Mouse (Mus musculus) hindbrain, embryonic 15.5 days (tissue): Measurements from ENCODE around the gene Mapkap1. TPM values are rescaled to one million over a fixed set of nuclear protein-coding genes. Genes with fewer than 3 reads are reported as not detected.
"Not testable (repeated sequence)": the region's sequence is repeated elsewhere in the genome, so short reads cannot be mapped to it uniquely, and the experiment has no call there.

Experiments used
- ATAC-seq: fragments of 200-750 bp; cut with Nextera tagmentation; 2 replicates; pipeline ENCODE4 v1.8.0; 2017; ENCODE audit warnings: low read depth, moderate number of reproducible peaks, moderate TSS enrichment; ENCODE audit not compliant: low FRiP score
- H3K27ac ChIP-seq: fragments of 300-500 bp; sonication (generic); replicated peaks from 2 replicates; pipeline ENCODE4 v1.5.1; 2015; ENCODE audit warnings: mild to moderate bottlenecking, inconsistent platforms
- H3K27me3 ChIP-seq: fragments of 300-500 bp; sonication (generic); 2 replicates; pipeline ENCODE4 v1.6.1; 2015; ENCODE audit warnings: control low read depth, inconsistent platforms
- H3K36me3 ChIP-seq: fragments of 300-500 bp; sonication (generic); 2 replicates; pipeline ENCODE4 v1.6.1; 2015; ENCODE audit warnings: control low read depth, inconsistent platforms
- H3K4me1 ChIP-seq: fragments of 300-500 bp; sonication (generic); replicated peaks from 2 replicates; pipeline ENCODE4 v1.6.1; 2015; ENCODE audit warnings: control low read depth, inconsistent platforms
- H3K4me2 ChIP-seq: fragments of 300-500 bp; sonication (generic); 2 replicates; pipeline ENCODE4 v1.6.1; 2015; ENCODE audit warnings: moderate library complexity, mild to moderate bottlenecking, inconsistent platforms
- H3K4me3 ChIP-seq: fragments of 300-500 bp; sonication (generic); 2 replicates; pipeline ENCODE4 v1.5.1; 2015; ENCODE audit warnings: mild to moderate bottlenecking, inconsistent platforms
- H3K9ac ChIP-seq: fragments of 300-500 bp; sonication (generic); 2 replicates; pipeline ENCODE4 v1.6.1; 2015; ENCODE audit warnings: inconsistent platforms
- H3K9me3 ChIP-seq: fragments of 300-500 bp; sonication (generic); 2 replicates; pipeline ENCODE4 v1.6.1; 2016; ENCODE audit warnings: control low read depth, inconsistent platforms
- WGBS: fragments of 180-500 bp; shearing (Covaris S2); methylation state at CpG from one replicate; pipeline ENCODE4 v1.1.7; 2015; 5-methylcytosine and 5-hydroxymethylcytosine counted together
- polyA plus RNA-seq: library from polyadenylated mRNA; unstranded; fragments of >200 nt; fragmentation: Nextera tagmentation; extraction: Ambion mirVana; gene quantifications from 2 replicates; pipeline ENCODE4 v1.2.1, GENCODE M21; 2015

Gene Mapkap1
- polyA plus RNA-seq, 1 experiment from 2014 or later: 98.3 TPM

DNA sequence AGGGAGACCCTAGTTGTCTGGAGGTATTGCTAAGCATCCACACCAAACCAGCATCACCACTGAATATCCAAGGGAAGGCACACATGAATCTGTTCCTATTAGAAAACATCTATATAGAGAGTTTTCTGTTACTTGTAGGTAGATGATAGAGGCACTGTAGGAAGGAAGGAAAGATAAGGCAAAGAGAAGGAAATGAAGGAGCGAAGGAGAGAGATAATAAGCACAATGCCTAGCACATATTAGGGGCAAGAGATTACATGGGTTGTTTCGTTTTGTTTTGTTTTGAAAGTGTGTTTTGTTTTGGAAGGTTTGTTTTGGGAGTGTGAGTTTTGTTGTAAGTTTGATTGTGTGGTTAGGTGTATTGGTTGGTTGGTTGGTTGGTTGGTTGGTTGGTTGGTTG is 27.6 kb upstream of the Mapkap1 start:
- Histone ChIP-seq H3K4me1 (peaks cover 4% of the 10 kb centered on the region; the same call in 1 of the 2 replicates), H3K9ac (no peak overlapping the region), H3K36me3 (no peaks in the 10 kb centered on the region), H3K27me3 (no peaks in the 10 kb centered on the region), H3K27ac (no peak overlapping the region), H3K9me3 (no peaks in the 10 kb centered on the region), H3K4me3 (no peak overlapping the region), H3K4me2 (no peak overlapping the region)
- no peak for ATAC-seq
- WGBS: 95% methylated on average over 2 of the region's 2 CpGs

DNA sequence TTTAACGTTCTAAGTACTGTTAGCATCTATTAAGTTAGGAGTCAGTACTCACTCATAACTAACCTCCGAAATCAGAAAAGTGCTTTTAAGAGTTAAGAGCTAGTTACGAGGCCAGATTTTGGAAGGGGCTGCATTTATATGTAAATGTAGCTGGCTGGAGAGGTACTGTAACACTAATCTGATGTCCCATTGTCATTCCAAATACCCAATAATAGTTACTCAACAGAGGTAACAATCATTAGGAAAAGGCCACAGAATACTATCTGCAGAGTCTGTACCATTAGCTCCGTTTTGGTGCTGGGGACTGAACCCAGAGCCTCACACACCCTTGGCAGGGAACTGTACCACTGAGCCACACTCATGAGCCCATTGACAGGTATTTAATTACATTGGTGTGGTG is 7.0 kb upstream of the Mapkap1 start:
- 43% methylated on average over 4 of the region's 4 CpGs for WGBS
- Histone ChIP-seq H3K9me3 (no peaks in the 10 kb centered on the region), H3K27me3 (no peaks in the 10 kb centered on the region), H3K36me3 (no peaks in the 10 kb centered on the region), H3K4me1 (no peaks in the 10 kb centered on the region), H3K27ac (no peak overlapping the region), H3K9ac (no peak overlapping the region), H3K4me3 (no peak overlapping the region), H3K4me2 (no peak overlapping the region)
- ATAC-seq: no peak

DNA sequence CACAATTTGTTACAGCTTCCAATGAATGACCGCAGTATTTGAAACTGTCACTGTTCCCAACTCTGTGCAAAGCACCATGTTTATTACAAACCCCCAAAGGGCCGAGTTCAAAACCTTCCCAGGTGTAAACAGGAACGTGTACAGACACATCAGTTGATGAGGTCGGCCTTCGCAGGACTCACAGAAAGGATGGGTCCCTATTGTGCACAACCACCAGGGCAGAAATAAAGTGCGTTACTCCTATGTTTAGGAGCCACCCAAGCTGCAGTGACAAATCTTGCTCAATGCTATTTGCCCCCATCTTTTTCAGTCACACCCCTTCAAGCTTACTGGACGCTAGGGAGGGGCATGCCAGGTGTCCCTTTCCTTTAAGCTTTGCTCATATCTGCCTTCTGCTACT is 1.0 kb downstream of the Mapkap1 start:
- Histone ChIP-seq H3K4me3 (peak overlapping the region; percentile 60), H3K9ac (peak overlapping the region; percentile 66), H3K4me2 (peak overlapping the region; percentile 72), H3K36me3 (no peaks in the 10 kb centered on the region), H3K27ac (no peak overlapping the region), H3K4me1 (peaks cover 17% of the 10 kb centered on the region), H3K27me3 (no peaks in the 10 kb centered on the region), H3K9me3 (no peaks in the 10 kb centered on the region)
- 32% methylated on average over 7 of the region's 7 CpGs for WGBS
- ATAC-seq: no peak

DNA sequence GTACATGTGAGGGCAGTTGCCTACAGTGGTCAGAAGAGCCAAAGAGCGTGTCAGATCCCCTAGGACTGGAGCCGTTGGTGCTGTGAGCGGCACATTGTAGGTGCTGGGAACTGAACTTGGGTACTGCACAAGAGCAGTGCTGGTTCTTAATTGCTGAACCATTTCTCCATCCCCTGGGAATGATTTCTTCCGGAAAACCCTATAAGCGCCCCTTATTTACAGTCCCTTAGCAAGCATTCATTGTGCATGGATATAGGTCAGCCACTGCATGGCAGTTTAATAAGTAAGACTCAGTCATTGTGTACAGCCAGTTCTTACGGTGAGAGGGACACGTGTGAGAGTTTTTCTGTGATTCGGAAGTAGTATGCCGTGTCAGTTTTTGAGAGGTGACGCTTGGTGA is 1.8 kb downstream of the Mapkap1 start:
- Histone ChIP-seq H3K9me3 (no peaks in the 10 kb centered on the region), H3K4me2 (no peak overlapping the region), H3K27ac (no peak overlapping the region), H3K9ac (no peak overlapping the region), H3K36me3 (no peaks in the 10 kb centered on the region), H3K27me3 (no peaks in the 10 kb centered on the region), H3K4me3 (no peak overlapping the region), H3K4me1 (peaks cover 17% of the 10 kb centered on the region)
- 90% methylated on average over 10 of the region's 10 CpGs for WGBS
- no peak for ATAC-seq

DNA sequence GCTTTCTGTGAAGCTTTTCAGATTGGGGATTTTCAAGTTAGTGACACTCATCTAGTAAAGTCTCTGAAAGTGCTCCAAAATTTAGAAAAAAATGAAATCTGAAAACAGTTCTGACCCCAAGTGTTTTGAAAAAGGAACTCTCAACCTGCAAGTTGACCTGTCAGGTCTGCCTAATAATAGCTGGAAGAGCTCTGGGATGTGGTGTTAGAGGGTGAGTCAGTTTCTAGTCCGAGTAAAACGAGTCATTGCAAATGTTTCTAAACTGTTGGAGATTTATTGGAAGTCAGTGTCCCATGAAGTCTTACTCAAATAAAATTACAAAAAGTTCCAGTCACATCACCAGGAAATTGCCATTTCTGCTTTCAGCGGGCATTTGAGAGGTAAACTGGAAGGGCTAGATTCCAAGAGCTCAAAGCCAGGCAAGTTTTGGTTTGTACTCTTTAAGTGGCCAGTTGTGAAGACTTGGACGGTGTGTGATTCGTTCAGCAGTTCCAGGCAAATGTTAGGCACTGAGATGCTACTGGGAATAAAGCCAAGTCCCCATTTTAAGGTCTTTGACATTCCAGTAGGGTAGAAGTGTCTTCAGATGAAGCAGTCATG is 3.3 kb downstream of the Mapkap1 start:
- H3K4me3 ChIP-seq: no peak overlapping the region
- WGBS: 77% methylated on average over 5 of the region's 5 CpGs
- H3K36me3 ChIP-seq: no peaks in the 10 kb centered on the region
- no peak overlapping the region for H3K9ac ChIP-seq
- H3K9me3 ChIP-seq: no peaks in the 10 kb centered on the region
- peaks cover 17% of the 10 kb centered on the region for H3K4me1 ChIP-seq
- H3K27ac ChIP-seq: no peak overlapping the region
- H3K27me3 ChIP-seq: no peaks in the 10 kb centered on the region
- no peak for ATAC-seq
- no peak overlapping the region for H3K4me2 ChIP-seq

DNA sequence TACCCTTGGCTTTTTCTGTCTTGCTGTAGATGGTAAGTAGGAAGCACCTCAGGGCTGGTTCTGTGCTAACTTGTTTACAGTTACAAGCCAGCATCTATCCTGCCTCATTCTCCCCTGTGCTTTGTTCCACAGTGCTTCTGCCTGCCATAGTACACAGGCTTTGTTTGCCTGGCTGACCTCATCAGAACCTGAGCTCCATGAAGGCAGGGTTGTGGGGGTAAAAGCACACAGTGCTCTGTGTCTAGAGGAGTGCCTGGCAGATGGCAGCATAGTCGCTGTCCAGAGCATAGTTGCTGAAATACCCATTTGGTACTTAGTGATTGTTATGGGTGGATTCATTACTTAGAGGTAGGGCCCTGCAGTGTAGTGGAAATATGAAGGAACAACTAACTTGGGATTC is 13.7 kb downstream of the Mapkap1 start:
- Histone ChIP-seq H3K27ac (no peak overlapping the region), H3K4me2 (no peak overlapping the region), H3K27me3 (no peaks in the 10 kb centered on the region), H3K9ac (no peak overlapping the region), H3K9me3 (no peaks in the 10 kb centered on the region), H3K4me1 (no peaks in the 10 kb centered on the region), H3K4me3 (no peak overlapping the region), H3K36me3 (no peaks in the 10 kb centered on the region)
- no peak for ATAC-seq
- WGBS: 59% methylated on average over 1 of the region's 1 CpGs

DNA sequence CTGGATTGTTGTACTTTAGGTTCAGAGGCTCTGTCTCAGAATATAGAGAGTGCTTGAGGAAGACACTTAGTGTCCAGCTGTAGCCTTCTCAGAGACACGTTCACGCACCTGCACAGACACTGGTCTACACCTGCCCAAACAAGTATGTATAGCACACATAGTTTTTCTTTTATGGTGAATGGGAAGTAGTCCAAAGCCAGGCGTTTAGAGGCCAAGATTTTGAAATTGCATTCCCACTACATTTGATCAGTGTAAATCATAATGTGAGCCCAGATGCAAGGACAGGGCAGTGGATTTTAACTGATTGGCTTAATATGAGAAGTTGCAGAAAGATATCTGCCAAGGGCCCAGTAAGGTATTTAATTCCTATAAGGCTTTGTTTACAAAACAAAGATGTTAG is 17.6 kb downstream of the Mapkap1 start:
- 92% methylated on average over 3 of the region's 3 CpGs for WGBS
- no peaks in the 10 kb centered on the region for H3K9me3 ChIP-seq
- no peaks in the 10 kb centered on the region for H3K4me1 ChIP-seq
- H3K36me3 ChIP-seq: no peaks in the 10 kb centered on the region
- no peak overlapping the region for H3K4me2 ChIP-seq
- H3K4me3 ChIP-seq: no peak overlapping the region
- no peak for ATAC-seq
- no peak overlapping the region for H3K27ac ChIP-seq
- no peak overlapping the region for H3K9ac ChIP-seq
- H3K27me3 ChIP-seq: no peaks in the 10 kb centered on the region

DNA sequence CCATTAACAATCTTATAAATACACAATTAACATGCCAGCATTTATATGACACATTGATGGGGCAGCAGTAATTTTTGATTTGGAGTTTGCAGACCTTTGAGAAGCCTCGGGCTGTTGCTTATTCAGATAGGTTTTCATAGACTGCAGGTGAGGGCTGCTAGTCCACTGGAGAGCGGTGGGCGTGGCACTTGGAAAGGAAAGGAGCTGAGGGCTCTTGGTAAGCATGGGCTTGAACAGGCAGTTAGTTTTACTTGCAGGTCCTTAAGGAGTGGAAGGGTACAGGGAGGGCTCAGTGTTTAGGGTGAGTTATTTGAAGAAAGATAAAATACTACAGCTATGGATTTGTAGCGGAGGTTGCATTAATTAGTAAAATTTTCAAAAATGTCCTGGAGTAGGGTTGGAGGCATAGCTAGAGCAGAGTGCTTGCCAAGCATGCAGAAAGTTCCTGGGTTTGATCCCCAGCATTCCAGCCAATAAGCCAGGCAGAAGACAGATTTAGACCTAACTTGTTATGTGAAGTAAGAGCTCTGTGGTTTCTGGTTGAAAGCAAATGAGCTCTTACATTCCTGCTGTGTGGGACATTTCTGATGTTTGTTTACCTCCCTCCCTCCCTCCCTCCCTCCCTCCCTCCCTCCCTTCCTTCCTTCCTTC is 19.1 kb downstream of the Mapkap1 start:
- Histone ChIP-seq H3K4me3 (no peak overlapping the region), H3K27me3 (no peaks in the 10 kb centered on the region), H3K4me2 (no peak overlapping the region), H3K9ac (no peak overlapping the region), H3K9me3 (no peaks in the 10 kb centered on the region), H3K27ac (no peak overlapping the region), H3K36me3 (no peaks in the 10 kb centered on the region), H3K4me1 (no peaks in the 10 kb centered on the region)
- ATAC-seq: no peak
- 90% methylated on average over 4 of the region's 4 CpGs for WGBS

DNA sequence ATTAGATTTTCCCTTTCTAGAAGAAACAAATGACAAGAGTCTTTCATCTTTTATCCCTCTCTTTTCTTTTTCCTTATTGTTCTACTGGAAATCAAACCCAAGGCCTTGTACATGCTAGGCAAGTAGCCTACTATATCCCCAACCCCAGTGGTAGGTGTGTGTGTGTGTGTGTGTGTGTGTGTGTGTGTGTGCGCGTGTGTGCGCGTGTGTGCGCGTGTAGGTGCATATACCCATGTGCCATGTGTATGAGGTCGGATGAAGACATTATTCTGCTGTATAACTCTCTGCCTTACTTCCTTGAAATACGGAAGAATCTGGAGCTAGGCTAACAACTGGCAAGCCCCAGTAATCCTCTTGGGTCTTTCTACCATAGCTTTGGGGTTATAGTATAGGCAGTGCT is 24.1 kb downstream of the Mapkap1 start:
- H3K9me3 ChIP-seq: no peaks in the 10 kb centered on the region
- no peak overlapping the region for H3K4me3 ChIP-seq
- no peak overlapping the region for H3K27ac ChIP-seq
- no peak overlapping the region for H3K9ac ChIP-seq
- H3K36me3 ChIP-seq: peaks cover 9% of the 10 kb centered on the region
- H3K27me3 ChIP-seq: no peaks in the 10 kb centered on the region
- 97% methylated on average over 8 of the region's 8 CpGs for WGBS
- no peaks in the 10 kb centered on the region for H3K4me1 ChIP-seq
- ATAC-seq: no peak
- no peak overlapping the region for H3K4me2 ChIP-seq

DNA sequence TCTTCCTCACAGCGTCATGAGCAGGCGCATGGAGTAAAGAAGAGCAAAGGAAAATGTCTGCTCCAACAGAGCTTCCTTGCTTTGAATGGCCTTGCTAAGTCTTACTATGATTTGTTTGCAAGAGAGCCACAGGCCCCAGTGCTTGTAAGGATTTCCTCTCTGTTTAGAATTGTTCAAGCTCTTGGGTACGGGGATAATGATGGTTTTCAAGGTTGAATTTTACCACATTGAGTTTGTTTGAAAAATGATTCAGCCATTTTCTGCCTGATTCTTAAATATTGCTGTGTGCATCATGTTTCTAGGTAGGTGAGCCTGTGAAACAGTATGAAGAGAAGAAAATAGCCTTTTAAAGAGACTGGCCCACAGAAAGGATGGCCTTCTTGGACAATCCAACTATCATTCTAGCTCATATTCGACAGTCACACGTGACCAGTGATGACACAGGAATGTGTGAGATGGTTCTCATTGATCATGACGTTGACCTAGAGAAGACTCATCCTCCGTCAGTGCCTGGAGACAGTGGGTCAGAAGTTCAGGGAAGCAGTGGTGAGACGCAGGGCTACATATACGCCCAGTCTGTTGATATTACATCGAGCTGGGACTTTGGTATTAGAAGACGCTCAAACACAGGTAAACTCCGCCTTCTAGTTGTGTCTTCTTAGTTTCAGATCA is 25.3 kb downstream of the Mapkap1 start:
- Histone ChIP-seq H3K36me3 (peaks cover 9% of the 10 kb centered on the region), H3K4me1 (no peaks in the 10 kb centered on the region), H3K9ac (no peak overlapping the region), H3K9me3 (no peaks in the 10 kb centered on the region), H3K27ac (no peak overlapping the region), H3K27me3 (no peaks in the 10 kb centered on the region), H3K4me2 (no peak overlapping the region), H3K4me3 (no peak overlapping the region)
- no peak for ATAC-seq
- WGBS: 95% methylated on average over 12 of the region's 12 CpGs

DNA sequence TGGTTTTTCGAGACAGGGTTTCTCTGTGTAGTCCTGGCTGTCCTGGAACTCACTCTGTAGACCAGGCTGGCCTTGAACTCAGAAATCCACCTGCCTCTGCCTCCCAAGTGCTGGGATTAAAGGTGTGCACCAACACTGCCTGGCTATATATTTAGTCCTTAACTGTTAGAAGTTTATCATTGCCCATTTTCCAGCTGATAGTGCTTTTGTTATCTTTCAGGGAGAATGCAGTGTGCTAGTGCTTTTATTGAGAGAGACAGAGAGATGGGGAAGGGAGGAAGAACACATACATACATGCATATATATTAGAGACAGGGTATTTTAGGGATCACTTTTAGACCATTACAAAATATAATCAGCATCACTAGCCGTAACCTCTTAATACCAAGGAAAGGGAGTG is 26.3 kb downstream of the Mapkap1 start:
- ATAC-seq, H3K4me1 ChIP-seq: not testable (repeated sequence)
- WGBS: 100% methylated on average over 1 of the region's 2 CpGs

DNA sequence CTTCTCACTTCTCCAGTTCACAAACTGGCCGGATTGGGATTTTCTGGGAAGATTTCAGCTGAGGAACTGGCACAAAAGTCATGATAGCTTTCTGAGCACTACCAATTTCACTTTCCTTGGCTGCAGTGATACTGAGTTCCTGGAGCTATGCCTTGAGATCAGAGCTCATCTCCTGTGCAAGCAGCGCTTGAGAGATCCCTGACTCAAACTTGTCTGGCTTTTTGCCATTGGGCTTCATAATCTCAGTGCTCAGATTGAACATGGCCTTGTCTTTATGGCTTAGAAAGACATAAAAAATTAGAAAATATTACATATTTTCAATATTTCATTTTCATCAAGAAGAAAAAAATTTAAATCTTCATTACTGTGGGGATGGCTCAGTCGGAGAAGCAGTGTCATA is 29.8 kb downstream of the Mapkap1 start:
- Histone ChIP-seq H3K36me3 (peaks cover 9% of the 10 kb centered on the region), H3K9ac (no peak overlapping the region), H3K27ac (no peak overlapping the region), H3K4me3 (no peak overlapping the region), H3K4me2 (no peak overlapping the region), H3K4me1 (no peaks in the 10 kb centered on the region), H3K27me3 (no peaks in the 10 kb centered on the region), H3K9me3 (no peaks in the 10 kb centered on the region)
- 92% methylated on average over 3 of the region's 3 CpGs for WGBS
- no peak for ATAC-seq

More for the DNA sequence above, 26.3 kb downstream of the Mapkap1 start:
- H3K9ac ChIP-seq, H3K4me2 ChIP-seq, H3K27ac ChIP-seq, H3K27me3 ChIP-seq, H3K4me3 ChIP-seq, H3K36me3 ChIP-seq, H3K9me3 ChIP-seq: not testable (repeated sequence)
